Mouse (Mus musculus) gastrocnemius, postnatal 4 days (tissue): ENCODE measurements around the gene Kras. TPM values are rescaled to one million over a fixed set of nuclear protein-coding genes. Genes with fewer than 3 reads are reported as not detected.

Experiments used
- DNase-seq, 2 experiments: peaks; one replicate each; pipeline ENCODE4 v3.0.0; 2021 to 2022; ENCODE audit warnings: low spot score in 2 of 2, mixed read lengths in 2 of 2
- long read RNA-seq, 2 experiments: library from polyadenylated mRNA; stranded (forward); transcript quantifications; one replicate each; pipeline ENCODE4 v2.0.0; 2021
- total RNA-seq, 2 experiments: library from RNA; stranded (reverse); gene quantifications; 2 replicates each; pipeline ENCODE4 v1.2.3; 2021

Kras gene
- 10 to 100 TPM; 37.0 to 40.8 TPM for total RNA-seq
- long read RNA-seq, experiment 1, full-length matches to known transcripts, result 65 of 79 reads
- long read RNA-seq, experiment 1, partial matches to known transcripts, result 1 of 79 reads
- long read RNA-seq, experiment 1, other reads (novel, unspliced or antisense), result 13 of 79 reads
- long read RNA-seq, experiment 2, full-length matches to known transcripts, result 67 of 81 reads
- long read RNA-seq, experiment 2, partial matches to known transcripts, result 1 of 81 reads
- long read RNA-seq, experiment 2, other reads (novel, unspliced or antisense), result 13 of 81 reads

DNA sequence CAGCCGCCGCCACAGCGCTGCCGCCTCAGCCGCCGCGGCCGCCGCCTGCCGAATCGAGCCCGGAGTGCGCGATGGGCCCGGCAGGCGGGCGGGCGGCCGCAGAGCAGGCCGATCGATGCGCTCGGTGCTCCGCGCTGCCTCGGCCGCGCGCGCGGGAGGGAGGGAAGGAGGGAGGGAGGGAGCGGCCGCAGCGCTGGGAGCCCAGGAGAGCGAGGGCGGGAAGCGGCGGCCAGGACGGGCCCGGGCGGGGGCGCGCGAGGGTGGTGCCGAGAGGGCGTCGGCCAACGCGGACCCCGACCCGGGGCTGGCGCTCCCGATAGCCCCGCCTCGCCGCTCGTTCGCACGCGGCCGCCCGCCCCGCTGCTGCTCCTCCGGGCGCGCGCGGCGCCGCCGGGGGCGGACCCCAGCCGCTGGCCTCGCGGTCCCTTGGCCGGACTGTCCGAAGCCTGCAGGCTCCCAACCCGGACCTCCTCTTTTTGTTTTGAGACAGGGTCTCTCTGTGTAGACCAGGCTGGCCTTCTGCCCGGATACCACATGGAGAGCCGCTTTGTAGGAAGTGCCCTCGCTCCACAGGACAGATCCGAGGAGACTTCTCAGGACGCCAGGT, at the start of gene Kras:
Gene Kras (minus strand): TSS at position 55 of the 607 bp plus-strand sequence.
- peak; percentile 81 to 93 for DNase-seq

- DNase-seq, result no peak
Measured at GRCm38 (mm10) chr6:145297626-145298025, 47.6 kb upstream of the Kras start.

DNA sequence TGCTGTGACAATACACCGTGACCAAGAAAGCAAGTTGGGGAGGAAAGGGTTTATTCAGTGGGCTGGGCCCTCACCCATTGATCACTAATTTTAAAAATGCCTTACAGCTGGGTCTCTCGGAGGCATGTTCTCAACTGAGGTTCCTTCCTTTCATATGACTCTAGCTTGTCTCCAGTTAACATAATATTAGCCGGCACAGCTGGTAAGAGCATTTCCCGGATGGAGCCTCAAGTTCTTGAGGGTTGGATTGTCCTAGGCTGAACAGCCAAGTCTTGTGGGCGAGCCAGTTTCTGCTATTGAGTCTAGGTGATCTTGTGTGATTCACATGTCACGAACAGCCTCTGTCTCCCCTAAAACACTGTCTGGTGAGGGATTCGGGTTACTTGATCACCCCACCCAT, 46.9 kb upstream of the Kras start:
- no peak for DNase-seq

DNA sequence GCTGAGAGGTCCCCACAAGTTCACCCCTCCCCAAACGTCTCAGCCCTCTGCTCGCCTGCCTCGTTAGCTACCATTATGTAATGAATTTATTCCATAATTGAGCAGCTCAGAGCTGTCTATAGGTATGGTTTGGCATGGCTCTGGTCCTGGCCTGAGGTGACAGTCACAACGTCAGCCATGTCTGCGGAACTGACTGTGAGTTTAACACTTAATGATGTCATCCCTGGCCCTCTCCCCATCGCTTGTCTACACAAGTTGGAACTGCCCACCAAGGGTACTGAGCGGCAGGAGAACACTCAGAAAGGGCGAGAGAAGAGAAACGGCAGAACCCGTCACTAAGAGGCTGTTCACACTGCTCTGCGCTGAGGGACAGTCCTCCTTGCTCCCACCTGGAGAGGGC, 45.1 kb upstream of the Kras start:
- DNase-seq, result no peak

DNA sequence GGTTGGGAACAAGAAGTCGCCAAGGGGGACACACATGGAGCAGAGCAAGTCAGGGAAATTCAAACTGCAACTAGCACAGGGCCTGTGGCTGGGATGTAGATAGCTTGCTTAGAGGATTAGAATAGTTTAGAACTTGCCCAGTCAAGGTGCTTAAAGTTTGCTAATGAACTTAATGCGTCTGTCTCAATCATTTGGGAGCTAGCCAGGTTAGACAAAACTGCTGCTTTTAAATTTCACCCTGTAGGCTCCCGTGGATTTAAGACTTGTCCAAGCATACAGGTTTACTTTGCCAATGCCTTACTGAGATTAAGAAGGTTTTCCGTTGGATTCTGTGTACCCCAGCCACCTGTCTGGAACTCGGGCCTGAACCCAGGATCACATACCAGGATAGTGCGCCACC, 43.1 kb upstream of the Kras start:
- no peak for DNase-seq

DNA sequence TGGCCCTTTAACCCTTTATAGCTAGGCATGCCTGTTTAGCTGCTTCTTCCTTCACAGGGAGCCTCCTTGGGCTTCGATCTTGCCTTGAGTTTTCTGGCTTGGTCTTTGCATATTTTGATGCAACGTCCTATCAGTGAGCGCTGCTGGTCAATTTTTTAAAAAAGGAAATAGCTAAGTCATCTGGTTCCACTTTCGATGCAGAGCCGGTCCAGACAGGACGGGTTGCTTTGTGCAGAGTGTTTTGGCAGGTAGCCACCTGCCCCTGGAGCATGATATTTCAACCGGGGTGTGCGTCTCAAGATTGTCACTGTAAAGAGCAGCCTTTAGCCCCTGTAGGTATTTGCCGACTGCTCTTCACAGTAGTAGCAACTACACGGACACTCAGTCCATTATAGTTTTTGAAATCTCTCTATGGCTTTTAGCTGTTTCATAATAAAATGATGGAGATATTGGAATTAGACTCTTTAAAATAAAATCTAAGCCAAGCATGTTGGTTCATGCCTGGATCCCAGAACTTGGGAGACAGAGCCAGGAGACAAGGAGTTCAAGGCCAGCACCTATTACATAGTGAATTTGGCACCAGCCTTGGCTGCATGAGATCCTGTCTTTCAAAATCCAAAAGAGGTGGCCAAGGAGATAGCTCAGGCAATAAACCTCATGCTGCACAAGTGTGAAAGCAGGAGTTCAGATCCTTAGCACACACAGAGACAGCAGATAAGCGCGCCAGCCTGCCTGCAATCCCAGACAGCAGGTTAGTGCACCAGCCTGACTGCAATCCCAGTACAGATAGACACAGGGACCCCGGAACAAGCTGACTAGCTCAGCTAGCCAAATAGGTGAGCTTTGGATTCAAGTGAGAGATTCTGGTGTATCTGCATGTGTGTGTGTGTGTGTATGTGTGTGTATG, 41.6 kb upstream of the Kras start:
- peak; percentile 28 to 57 for DNase-seq

- DNase-seq, result no peak
Measured at GRCm38 (mm10) chr6:145285656-145286055, 35.6 kb upstream of the Kras start.

- no peak for DNase-seq
Measured at GRCm38 (mm10) chr6:145284286-145284685, 34.2 kb upstream of the Kras start.

DNA sequence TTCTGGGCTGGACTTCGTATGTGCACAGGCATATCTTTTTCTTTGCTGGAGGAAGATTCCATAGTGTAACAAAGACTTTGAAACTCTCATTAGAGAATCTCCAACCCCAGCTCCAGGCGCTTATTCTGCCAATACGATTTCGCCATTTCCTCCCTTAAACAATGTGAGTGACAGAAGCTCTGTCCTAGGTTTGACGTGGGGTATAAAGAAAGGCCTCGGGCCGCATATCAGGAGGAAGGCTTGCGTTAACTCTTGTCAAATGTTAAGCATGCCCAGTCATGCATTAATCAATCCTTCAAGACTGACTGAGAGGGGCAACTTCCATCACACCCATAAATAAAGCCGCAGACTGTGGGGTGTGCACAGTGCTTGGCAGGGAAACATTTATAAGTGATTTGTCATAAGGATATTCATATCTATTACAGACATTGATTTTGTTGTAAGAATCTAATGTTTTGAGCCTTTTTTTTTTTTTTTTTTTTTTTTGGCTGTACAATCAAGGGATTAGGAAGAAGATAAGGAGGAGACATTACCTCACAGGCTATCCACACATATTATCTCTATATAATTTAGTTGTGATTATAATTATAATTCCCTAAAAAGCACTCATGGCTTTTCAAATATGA, 27.2 kb upstream of the Kras start:
- no peak for DNase-seq

GRCm38 (mm10) chr6:145276265-145276780, 26.3 kb upstream of the Kras start:
- DNase-seq, result peak; percentile 31 to 61

DNA sequence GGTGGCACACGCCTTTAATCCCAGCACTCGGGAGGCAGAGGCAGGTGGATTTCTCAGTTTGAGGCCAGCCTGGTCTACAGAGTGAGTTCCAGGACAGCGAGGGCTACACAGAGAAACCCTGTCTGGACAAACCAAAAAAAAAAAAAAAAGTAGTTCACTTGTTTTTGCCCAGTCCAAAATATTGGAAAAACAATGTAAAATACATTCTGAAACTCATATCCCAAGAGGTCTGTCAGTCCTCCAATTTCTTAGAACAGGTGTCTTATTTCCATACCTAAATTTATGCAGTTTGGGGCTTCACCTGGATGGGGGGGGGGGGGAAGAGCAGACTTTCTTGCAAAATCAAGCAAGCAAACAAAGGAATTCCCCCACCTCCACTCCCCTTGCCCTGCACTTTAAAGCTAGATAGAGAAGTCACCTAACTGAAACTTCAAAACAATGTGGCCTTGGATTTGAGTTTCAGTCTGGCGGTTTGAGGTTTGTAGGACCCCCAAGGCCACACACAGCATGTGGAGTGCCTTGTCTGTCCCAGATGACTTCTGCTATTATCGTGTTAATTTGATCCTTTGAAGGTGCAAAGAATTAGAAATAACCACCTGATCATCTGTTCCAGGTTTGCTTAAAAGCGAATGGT, 25.7 kb upstream of the Kras start:
- no peak for DNase-seq

- no peak for DNase-seq
Measured at GRCm38 (mm10) chr6:145273971-145274620, 24.1 kb upstream of the Kras start.

GRCm38 (mm10) chr6:145272142-145272937, 22.3 kb upstream of the Kras start:
- DNase-seq, result no peak

GRCm38 (mm10) chr6:145269313-145269845, 19.3 kb upstream of the Kras start:
- no peak for DNase-seq

DNA sequence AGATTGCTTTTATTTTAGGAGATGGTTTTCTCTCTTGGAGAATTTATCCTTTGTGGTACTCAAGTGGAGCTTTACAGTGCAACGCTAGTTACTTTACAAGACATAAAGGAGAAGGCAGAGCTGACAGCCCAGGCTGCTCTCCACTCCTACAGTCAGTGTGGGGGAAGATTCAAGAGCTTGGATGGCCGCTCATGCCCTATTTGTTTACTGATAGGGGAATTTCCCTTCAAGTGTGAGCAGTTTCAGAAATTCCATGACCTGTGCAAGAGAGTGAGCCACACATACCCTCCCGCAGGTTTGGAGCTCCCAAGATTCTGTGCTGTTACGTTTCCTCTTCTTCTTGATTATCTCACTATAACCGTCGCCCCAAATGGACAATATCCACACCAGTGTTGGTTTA, 17.7 kb upstream of the Kras start:
- DNase-seq, result no peak

DNA sequence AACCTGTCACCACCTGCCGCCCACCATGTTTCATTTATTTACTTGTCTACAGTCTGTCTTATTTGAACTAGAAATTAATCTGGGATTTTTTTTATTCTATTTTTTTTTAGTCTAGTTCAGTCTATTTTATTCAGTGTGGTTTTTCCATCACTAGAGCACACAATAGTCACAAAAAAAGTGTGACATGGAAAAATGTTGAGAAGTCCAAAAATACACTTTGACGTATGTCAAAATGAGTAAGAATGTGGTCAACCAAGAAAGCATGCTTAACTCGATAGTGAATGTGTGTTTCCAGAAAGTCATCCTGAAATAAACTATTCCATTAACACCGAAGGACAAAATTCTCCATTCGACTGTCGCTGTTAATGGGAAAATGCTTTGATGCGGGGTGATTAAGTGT, 12.3 kb upstream of the Kras start:
- DNase-seq, result no peak

DNA sequence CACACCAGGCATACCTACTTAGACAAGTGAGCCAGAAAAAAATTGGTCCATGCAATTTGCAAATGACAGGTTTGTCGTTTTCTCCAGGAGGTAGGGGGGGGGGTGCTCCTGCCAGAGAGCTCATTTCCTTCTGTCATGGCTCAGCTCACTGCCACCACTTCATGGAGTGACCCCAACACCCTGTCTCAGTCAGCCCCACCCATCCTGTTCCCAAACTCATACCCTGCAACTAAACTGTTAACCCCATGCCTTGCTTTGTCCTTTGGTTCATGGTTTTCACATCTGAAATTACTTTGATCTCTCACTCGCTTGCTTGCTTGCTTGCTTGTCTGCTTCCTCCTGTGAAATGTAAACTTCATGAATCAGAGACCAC, 6.6 kb upstream of the Kras start:
- DNase-seq, result no peak

DNA sequence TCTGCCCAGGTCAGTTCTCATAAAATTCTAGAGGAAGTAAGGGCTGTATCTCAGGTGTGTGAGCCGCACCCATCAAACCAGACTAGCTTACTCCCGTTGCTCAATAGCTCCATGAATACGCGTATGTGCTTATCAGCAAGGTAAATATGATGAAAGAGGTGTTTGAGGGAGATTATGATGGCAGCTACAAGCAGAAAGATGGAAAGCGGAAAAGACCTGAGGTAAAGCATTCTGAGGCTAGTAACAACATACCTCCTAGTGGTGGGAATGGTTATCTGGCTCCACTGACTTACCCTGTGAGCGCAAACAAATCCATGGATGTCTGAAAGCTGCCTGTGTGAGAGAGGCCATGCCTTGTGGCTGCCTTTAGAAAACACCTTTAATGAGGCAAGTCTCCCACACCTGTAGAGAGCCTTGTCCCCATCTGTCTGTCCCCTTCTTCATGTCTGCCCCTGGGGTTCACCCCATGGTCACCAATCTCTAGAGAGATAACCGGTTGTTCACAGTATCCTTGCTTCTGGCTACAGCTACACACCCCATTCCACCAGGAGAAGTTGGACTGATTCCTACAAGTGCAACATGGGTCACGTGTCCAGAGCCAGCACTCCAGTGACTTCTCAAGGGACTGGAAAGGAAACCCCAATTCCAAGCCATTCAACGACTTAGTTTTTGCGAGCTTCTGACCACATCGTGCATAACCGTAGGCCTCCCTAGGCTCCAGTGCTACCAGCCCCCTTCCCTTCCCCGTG, 6.1 kb upstream of the Kras start:
- no peak for DNase-seq

DNA sequence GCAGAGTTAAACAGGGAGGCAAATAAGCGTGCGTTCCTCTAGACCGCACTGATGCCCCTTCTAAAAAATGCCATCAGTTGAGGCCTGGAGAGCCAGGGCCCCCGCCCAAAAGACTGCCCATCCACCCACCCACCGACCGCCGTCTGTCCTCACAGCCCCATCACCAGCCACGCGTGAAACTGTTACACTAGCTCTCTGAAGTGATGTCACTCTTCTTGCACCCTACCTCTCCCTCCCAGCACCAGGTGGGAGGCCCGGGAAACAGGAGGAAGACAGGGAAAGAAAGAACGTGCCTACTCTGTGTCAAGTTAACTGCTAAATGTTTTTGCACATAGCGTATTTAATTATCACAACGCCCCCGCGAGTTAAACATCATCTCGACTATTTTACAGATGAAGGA, 781 bp upstream of the Kras start:
- DNase-seq, result peak in 1 of 2 experiments; percentile 12
